Mouse (Mus musculus): Measurements from ENCODE around the gene Fxn.

GRCm38 (mm10) chr19:24318172-24318571 lies 37.8 kb upstream of the Fxn start:
- TF ChIP-seq CTCF (IDR thresholded peaks at IDR 0.05; ENCODE audit: low read depth, low read length) (no peak), GATA1 (IDR thresholded peaks at IDR 0.05; ENCODE audit: borderline replicate concordance, low read length) (no peak), POLR2AphosphoS5 (IDR thresholded peaks at IDR 0.05; ENCODE audit: insufficient replicate concordance, low read depth, low read length) (no peak)

Data from G1E (cell line).